Mouse (Mus musculus) neural tube, embryonic 13.5 days (tissue): ENCODE measurements around the gene Tmem163. TPM values are rescaled to one million over a fixed set of nuclear protein-coding genes. Genes with fewer than 3 reads are reported as not detected.

Experiments
- ATAC-seq: fragments of 200-750 bp; cut with Nextera tagmentation; 2 replicates; pipeline ENCODE4 v1.8.0; 2017; ENCODE audit warnings: low read depth, mild to moderate bottlenecking, moderate TSS enrichment, moderate library complexity
- H3K27ac ChIP-seq: fragments of 300-500 bp; sonication (generic); replicated peaks from 2 replicates; pipeline ENCODE4 v1.5.1; 2015; ENCODE audit warnings: moderate library complexity, mild to moderate bottlenecking, inconsistent platforms
- H3K27me3 ChIP-seq: fragments of 300-500 bp; sonication (generic); 2 replicates; pipeline ENCODE4 v1.6.1; 2015; ENCODE audit warnings: mild to moderate bottlenecking, inconsistent platforms
- H3K36me3 ChIP-seq: fragments of 300-500 bp; sonication (generic); 2 replicates; pipeline ENCODE4 v1.6.1; 2015; ENCODE audit warnings: mild to moderate bottlenecking, inconsistent platforms
- H3K4me1 ChIP-seq: fragments of 300-500 bp; sonication (generic); replicated peaks from 2 replicates; pipeline ENCODE4 v1.6.1; 2015; ENCODE audit warnings: inconsistent platforms
- H3K4me2 ChIP-seq: fragments of 300-500 bp; sonication (generic); 2 replicates; pipeline ENCODE4 v1.6.1; 2015; ENCODE audit warnings: inconsistent platforms, mild to moderate bottlenecking, moderate library complexity
- H3K4me3 ChIP-seq: fragments of 300-500 bp; sonication (generic); 2 replicates; pipeline ENCODE4 v1.5.1; 2015; ENCODE audit warnings: mild to moderate bottlenecking, inconsistent platforms
- H3K9ac ChIP-seq: fragments of 300-500 bp; sonication (generic); 2 replicates; pipeline ENCODE4 v1.6.1; 2015; ENCODE audit warnings: moderate library complexity, mild to moderate bottlenecking, inconsistent platforms
- H3K9me3 ChIP-seq: fragments of 300-500 bp; sonication (generic); 2 replicates; pipeline ENCODE4 v1.6.1; 2016; ENCODE audit warnings: inconsistent platforms
- WGBS: fragments of 180-500 bp; shearing (Covaris S2); methylation state at CpG from one replicate; pipeline ENCODE4 v1.1.7; 2015; 5-methylcytosine and 5-hydroxymethylcytosine counted together
- polyA plus RNA-seq: library from polyadenylated mRNA; unstranded; fragments of >200 nt; fragmentation: Nextera tagmentation; extraction: Ambion mirVana; gene quantifications from 2 replicates; pipeline ENCODE4 v1.2.1, GENCODE M21; 2015

Gene Tmem163
- polyA plus RNA-seq, 1 experiment from 2014 or later, result 66.2 TPM

GRCm38 (mm10) chr1:127675253-127675652, 4.1 kb downstream of the Tmem163 start:
- 31% methylated on average over 1 of the region's 1 CpGs for WGBS
- H3K9ac ChIP-seq, result peak overlapping the region; percentile 84
- H3K4me3 ChIP-seq, result peak overlapping the region; percentile 64
- H3K4me1 ChIP-seq, result peaks cover 31% of the 10 kb centered on the region
- H3K27me3 ChIP-seq, result peaks cover 83% of the 10 kb centered on the region
- ATAC-seq, result no peak
- H3K9me3 ChIP-seq, result no peaks in the 10 kb centered on the region
- H3K4me2 ChIP-seq, result peak overlapping the region; percentile 69
- no peaks in the 10 kb centered on the region for H3K36me3 ChIP-seq
- peak overlapping the region; percentile 84; the same call in 1 of the 2 replicates for H3K27ac ChIP-seq

- H3K4me2 ChIP-seq, result peak overlapping the region; percentile 69
- no peaks in the 10 kb centered on the region for H3K36me3 ChIP-seq
- WGBS, result 73% methylated on average over 10 of the region's 10 CpGs
- no peak overlapping the region for H3K27ac ChIP-seq
- H3K27me3 ChIP-seq, result peaks cover 70% of the 10 kb centered on the region
- H3K4me1 ChIP-seq, result peaks cover 28% of the 10 kb centered on the region
- no peak for ATAC-seq
- no peaks in the 10 kb centered on the region for H3K9me3 ChIP-seq
- H3K4me3 ChIP-seq, result no peak overlapping the region
- no peak overlapping the region for H3K9ac ChIP-seq
These were observed 5.9 kb downstream of the Tmem163 start for GRCm38 (mm10) chr1:127673221-127674050.

GRCm38 (mm10) chr1:127668161-127668560, 11.2 kb downstream of the Tmem163 start:
- Histone ChIP-seq H3K4me3 (no peak overlapping the region), H3K27ac (peak overlapping the region; percentile 55), H3K9me3 (no peaks in the 10 kb centered on the region), H3K27me3 (peaks cover 27% of the 10 kb centered on the region), H3K4me1 (peaks cover 21% of the 10 kb centered on the region), H3K9ac (no peak overlapping the region), H3K36me3 (no peaks in the 10 kb centered on the region), H3K4me2 (no peak overlapping the region)
- no peak for ATAC-seq
- WGBS, result 72% methylated on average over 3 of the region's 3 CpGs

GRCm38 (mm10) chr1:127667110-127667860, 12.1 kb downstream of the Tmem163 start:
- peaks cover 20% of the 10 kb centered on the region for H3K27me3 ChIP-seq
- no peak overlapping the region for H3K9ac ChIP-seq
- no peak overlapping the region for H3K4me2 ChIP-seq
- no peak overlapping the region for H3K4me3 ChIP-seq
- H3K4me1 ChIP-seq, result peaks cover 26% of the 10 kb centered on the region
- no peaks in the 10 kb centered on the region for H3K9me3 ChIP-seq
- WGBS, result 24% methylated on average over 8 of the region's 8 CpGs
- H3K27ac ChIP-seq, result peak overlapping the region; percentile 53
- ATAC-seq, result peak; percentile 59
- no peaks in the 10 kb centered on the region for H3K36me3 ChIP-seq

- Histone ChIP-seq H3K4me3 (no peak overlapping the region), H3K9me3 (no peaks in the 10 kb centered on the region), H3K9ac (no peak overlapping the region), H3K27me3 (peaks cover 11% of the 10 kb centered on the region; the same call in 1 of the 2 replicates), H3K36me3 (no peaks in the 10 kb centered on the region), H3K4me1 (peaks cover 37% of the 10 kb centered on the region), H3K4me2 (no peak overlapping the region), H3K27ac (peak overlapping the region; percentile 53; the same call in 1 of the 2 replicates)
- 46% methylated on average over 6 of the region's 6 CpGs for WGBS
- ATAC-seq, result 0 out of 2 replicates have a peak, but pooled peaks have one; percentile 8
These were observed 13.1 kb downstream of the Tmem163 start for GRCm38 (mm10) chr1:127666221-127666620.

- WGBS, result 75% methylated on average over 13 of the region's 13 CpGs
- Histone ChIP-seq H3K4me2 (no peak overlapping the region), H3K9ac (no peak overlapping the region), H3K27me3 (peaks cover 6% of the 10 kb centered on the region; the same call in 1 of the 2 replicates), H3K27ac (peak overlapping the region; percentile 91; the same call in 1 of the 2 replicates), H3K9me3 (no peaks in the 10 kb centered on the region), H3K4me3 (no peak overlapping the region), H3K4me1 (peaks cover 36% of the 10 kb centered on the region), H3K36me3 (no peaks in the 10 kb centered on the region)
- no peak for ATAC-seq
These were observed 16.8 kb downstream of the Tmem163 start for GRCm38 (mm10) chr1:127662385-127663068.

GRCm38 (mm10) chr1:127661118-127662012, 18.0 kb downstream of the Tmem163 start:
- WGBS, result 25% methylated on average over 13 of the region's 13 CpGs
- ATAC-seq, result peak; percentile 86
- Histone ChIP-seq H3K4me3 (0 out of 2 replicates have a peak overlapping the region, but pooled peaks have one; percentile 2), H3K27ac (peak overlapping the region; percentile 91), H3K36me3 (no peaks in the 10 kb centered on the region), H3K4me2 (peak overlapping the region; percentile 46), H3K9me3 (no peaks in the 10 kb centered on the region), H3K9ac (peak overlapping the region; percentile 69), H3K27me3 (peaks cover 6% of the 10 kb centered on the region; the same call in 1 of the 2 replicates), H3K4me1 (peaks cover 24% of the 10 kb centered on the region)

- no peak overlapping the region for H3K4me2 ChIP-seq
- no peaks in the 10 kb centered on the region for H3K9me3 ChIP-seq
- H3K27me3 ChIP-seq, result no peaks in the 10 kb centered on the region
- H3K9ac ChIP-seq, result no peak overlapping the region
- no peak overlapping the region for H3K4me3 ChIP-seq
- no peak for ATAC-seq
- H3K4me1 ChIP-seq, result no peaks in the 10 kb centered on the region
- H3K27ac ChIP-seq, result no peak overlapping the region
- H3K36me3 ChIP-seq, result no peaks in the 10 kb centered on the region
- WGBS, result 76% methylated on average over 2 of the region's 2 CpGs
These were observed 27.8 kb downstream of the Tmem163 start for GRCm38 (mm10) chr1:127651564-127651963.

- Histone ChIP-seq H3K27ac (no peak overlapping the region), H3K9me3 (no peaks in the 10 kb centered on the region), H3K36me3 (no peaks in the 10 kb centered on the region), H3K4me3 (no peak overlapping the region), H3K27me3 (no peaks in the 10 kb centered on the region), H3K4me1 (no peaks in the 10 kb centered on the region), H3K4me2 (no peak overlapping the region), H3K9ac (no peak overlapping the region)
- no peak for ATAC-seq
- whole genome bisulfite sequencing, result 93% methylated on average over 12 of the region's 12 CpGs
These were observed 36.2 kb downstream of the Tmem163 start for GRCm38 (mm10) chr1:127642976-127643769.

- Histone ChIP-seq H3K27ac (no peak overlapping the region), H3K4me2 (no peak overlapping the region), H3K4me3 (no peak overlapping the region), H3K4me1 (no peaks in the 10 kb centered on the region), H3K9me3 (no peaks in the 10 kb centered on the region), H3K27me3 (no peaks in the 10 kb centered on the region), H3K9ac (no peak overlapping the region), H3K36me3 (no peaks in the 10 kb centered on the region)
- WGBS, result 59% methylated on average over 2 of the region's 2 CpGs
- no peak for ATAC-seq
These were observed 41.4 kb downstream of the Tmem163 start for GRCm38 (mm10) chr1:127637917-127638316.
